Mouse (Mus musculus) kidney, adult 11 months (tissue): ENCODE measurements around the gene Ahdc1.

Source experiments
- DNase-seq: peaks from one replicate; pipeline ENCODE4 v3.0.0; 2022

Gene Ahdc1

DNA sequence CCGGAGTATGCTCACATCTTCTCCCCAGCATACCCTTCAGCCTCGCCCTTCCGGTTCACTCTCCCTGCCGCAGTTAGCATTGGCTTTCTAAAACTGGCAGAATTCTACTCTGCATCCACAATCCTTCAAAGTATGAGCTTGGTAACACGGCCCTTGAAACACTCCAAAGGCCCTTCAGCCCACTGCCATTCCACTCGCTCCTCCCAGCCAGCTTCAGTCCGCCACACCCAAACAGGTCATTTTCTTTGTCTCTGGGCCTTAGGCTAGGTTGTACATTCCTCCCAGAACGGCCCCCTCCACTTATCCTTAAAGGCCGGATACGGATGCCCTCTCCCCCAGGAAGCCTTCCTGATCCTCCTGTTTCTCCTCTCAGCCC is 93.1 kb downstream of the Ahdc1 start:
- no peak for DNase-seq

DNA sequence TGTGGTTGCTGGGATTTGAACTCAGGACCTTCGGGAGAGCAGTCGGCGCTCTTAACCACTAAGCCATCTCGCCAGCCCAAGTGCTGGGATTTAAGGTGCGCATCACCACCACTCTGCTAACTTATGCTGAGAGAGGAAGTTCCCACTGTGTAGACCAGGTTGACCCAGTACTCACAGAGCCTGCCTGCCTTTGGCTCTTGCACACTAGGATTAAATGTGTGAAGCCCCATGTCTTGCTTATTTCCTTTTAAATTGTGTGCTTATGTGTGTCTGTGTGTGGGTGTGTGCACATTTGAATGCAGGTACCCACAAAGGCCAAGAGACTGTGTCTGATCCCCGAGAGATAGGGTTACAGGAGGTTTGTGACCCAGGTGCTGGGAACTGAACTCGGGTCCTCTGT is 95.6 kb downstream of the Ahdc1 start:
- no peak for DNase-seq

DNA sequence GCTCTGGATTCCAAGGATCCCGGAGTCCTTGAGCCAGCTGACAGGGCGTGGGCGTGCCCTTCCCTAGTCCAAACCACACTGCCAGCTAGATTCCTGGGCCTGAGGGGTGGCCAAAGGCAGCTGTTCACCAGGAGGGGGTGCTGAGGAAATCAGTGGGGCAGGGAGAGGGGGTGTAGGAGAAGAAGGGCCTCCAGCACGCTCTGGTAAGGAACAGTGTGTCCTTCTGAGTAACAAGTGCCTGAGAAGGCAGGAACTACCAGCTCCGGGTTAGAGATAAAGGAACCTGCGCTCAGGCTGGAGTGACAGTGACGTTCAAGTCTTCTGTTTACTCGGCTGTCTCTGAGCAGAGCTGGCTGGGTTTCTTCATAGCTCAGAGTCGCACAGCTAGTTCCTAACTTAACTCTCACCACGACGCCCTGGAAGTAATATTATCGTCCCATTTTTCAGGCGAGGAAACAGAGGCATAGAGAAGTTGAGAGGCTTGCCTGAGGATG is 96.8 kb downstream of the Ahdc1 start:
- DNase-seq = no peak

DNA sequence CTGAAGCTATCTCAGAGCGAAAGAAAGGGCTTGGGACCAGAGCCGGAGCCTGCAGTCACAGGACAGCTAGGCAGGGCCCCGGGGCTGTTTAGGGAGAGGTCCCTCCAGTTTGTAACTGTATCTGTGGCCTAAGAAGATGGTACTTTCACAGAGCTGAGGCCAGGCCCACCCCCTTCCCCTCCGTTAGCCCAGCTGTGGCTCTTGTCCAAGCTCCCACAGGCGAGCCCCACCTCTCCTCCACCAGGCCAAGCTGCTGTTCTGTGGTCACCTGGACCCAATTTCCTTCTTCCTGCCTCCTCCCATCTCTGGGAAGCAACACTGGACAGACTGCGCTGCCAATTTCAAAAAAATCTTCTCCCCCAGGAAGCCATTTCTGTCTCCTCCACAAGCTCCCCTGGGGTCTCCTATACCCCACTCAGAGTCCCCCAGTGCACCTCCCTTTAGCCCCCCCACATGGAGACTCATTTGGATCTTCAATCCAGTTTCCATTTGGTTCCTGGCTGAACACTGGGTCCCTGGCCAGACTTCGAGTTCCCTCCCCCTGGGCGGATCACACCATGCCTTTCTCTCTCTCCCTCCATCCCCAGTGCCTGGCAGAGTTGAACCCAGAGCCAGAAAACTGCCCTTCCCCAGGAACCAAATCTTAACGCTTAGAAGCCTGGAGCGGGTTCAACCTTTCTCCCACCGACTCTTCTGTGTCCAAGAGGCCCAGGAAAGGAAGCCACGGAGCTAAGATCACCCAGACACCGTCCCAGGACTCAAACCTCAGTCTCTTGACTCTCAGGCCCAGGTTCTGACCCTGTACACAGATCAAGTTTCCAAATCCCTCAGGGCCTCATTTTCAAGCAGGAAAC is 97.6 kb downstream of the Ahdc1 start:
- DNase-seq = no peak

DNA sequence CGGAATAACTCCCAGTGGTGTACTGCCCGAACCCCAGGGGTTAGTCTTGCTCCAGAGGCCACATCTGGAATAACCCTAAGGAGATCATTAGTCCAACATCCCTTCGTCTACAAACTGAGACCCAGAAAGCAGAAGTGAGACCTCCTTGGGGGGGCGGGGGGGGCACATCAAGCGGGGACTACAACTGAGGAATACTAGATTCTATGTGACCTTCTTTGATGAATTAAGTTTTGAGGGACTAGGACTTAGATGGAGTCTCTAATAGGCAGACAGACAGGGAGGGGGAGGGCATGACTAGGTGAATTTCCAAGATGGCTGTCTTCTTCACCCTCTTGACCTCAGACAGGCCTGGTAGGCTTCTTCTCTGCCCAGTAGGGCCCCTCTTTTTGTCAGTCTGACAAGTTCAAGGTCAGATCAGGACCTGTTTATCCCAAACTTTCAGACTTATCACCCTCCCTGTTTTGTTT is 98.3 kb downstream of the Ahdc1 start:
- DNase-seq = no peak

DNA sequence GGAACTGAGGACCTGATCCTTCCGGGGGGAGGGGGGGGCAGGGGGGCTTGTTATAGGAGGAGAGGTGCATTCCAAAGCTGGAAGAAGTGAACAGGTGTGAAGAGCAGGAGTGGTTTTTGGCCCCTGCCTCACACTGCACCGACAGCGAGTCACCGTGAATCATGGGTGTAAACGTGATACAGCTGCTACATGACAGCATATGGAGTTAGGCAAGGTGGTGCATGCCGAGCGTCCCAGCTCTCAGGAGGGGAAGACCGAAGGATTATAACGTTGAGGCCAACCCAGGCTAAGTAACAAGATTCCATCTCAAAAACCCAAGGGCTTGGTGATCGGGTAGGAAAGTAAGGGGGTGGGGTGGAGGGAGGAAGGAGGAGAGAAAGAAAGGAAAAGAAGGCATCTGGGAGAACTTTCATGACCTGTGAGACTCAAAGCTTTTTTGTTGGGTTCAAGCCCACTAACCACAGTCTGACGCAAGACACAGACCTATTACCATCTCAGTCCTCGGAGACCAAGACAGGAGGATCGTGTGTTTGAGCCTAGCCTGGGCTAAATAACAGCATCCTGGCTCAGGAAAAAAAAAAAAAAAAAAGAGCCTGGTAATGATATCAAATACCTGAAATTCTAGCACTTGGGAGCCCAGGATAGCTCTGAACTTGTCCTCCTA is 101.2 kb downstream of the Ahdc1 start:
- DNase-seq = no peak

DNA sequence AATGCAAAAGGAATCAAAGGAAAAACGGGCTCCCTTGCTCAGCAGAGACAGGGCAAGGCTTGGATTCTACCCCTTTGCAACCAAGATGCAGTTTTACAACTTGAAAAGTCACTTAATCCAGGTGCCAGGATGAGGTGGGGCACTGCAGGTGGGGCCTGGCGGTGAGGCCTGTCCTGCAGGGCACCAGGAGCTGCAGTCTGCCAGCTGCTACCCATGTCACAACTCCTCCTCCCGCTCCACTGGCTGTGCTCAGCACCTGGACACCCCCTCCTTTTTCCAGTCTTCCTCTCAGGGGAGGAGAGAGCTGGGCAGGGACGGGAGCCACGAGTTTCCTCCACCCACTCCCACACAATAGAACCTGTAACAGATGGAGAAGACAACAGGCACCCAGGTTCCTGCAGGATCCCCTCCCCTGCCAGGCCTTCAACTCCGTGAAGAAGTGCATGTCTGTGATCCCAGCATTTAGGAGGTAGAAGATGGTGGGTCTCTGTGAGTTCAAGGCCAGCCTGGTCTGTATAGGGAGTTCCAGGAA is 102.4 kb downstream of the Ahdc1 start:
- no peak for DNase-seq

DNA sequence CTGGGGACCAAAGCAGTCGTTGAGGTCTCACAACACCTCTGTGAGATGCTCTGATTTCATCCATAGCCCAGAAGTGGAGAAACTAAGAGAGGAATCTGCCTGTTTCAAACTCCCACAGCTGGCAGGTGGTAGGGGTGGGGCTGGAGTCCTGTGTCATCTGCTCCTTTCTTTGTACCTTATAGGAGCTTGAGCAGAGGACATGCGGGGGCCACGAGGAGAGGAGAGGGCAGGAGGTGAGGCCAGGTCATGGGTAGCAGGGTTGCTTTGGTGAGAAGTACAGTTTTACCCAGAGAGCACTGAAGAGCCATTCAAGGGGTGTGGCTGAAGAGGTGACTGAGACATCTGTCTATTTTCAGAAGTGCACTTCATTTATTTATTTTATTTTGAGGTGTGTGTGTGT is 103.7 kb downstream of the Ahdc1 start:
- no peak for DNase-seq

DNA sequence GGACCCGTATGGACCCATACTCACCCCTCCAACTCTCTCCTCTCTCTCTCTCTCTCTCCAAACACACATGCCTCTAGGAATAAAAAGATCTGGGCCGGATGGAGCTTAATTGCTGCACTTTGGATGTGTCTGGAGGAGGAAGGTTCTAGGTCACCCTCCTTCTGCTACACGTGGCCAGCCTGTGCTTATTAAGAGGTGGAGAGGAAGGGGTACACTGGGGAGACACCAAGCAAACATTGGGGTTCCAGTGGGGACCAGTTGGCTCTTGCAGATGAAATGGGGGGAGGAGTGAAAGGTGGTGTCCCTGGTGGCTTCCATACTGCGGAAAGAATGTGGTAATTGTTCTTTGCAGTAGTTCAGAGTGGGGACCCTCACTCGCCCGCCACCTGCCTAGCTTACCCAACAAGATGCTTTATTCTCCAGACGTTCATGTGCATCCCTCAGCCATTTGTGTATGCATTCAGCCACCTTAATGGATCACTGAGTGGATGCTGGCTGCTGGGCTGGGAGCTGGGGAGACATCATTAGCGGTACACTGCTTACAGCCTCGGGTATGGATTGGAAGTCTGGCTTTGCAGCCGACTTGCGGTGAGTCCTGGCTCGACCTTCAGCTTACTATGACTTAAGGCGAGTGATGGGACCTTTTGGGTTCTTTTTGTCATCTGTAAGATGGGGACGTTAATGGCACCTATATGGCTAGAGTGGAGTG is 104.8 kb downstream of the Ahdc1 start:
- DNase-seq = no peak

DNA sequence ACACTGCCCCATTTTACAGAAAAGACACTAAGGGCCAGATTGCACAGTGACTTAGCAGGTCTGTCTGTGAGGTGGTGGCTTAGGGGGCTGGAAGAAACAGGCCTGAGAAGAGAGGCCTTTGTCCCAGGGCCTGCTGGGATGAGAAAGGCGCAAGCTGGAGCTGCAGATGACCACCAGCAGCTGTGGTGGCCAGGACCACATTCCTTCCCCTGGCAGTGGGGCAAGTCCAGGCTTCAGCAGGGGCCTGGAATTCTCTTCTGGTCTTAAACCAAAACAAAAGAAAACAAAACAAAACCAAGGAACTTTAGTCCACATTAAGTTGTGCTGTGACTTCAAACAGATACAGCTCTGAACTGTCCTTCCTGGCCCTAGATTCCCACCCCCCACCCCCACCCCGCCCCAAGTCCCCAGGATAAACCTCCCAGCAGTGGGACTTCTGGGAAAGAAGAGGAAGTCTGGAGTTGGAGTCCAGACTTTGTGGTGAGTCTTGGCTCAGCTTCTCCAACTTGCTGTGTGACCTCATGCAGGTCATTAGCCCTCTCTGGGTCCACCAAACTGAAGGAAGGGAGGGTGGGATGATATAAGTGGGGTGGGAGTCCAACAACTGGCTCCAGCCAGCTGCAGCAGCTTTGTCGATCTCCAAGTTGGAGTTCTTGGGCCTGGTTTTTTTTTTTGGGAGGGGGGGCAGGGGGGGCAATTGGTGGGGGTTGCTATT is 105.9 kb downstream of the Ahdc1 start:
- no peak for DNase-seq

DNA sequence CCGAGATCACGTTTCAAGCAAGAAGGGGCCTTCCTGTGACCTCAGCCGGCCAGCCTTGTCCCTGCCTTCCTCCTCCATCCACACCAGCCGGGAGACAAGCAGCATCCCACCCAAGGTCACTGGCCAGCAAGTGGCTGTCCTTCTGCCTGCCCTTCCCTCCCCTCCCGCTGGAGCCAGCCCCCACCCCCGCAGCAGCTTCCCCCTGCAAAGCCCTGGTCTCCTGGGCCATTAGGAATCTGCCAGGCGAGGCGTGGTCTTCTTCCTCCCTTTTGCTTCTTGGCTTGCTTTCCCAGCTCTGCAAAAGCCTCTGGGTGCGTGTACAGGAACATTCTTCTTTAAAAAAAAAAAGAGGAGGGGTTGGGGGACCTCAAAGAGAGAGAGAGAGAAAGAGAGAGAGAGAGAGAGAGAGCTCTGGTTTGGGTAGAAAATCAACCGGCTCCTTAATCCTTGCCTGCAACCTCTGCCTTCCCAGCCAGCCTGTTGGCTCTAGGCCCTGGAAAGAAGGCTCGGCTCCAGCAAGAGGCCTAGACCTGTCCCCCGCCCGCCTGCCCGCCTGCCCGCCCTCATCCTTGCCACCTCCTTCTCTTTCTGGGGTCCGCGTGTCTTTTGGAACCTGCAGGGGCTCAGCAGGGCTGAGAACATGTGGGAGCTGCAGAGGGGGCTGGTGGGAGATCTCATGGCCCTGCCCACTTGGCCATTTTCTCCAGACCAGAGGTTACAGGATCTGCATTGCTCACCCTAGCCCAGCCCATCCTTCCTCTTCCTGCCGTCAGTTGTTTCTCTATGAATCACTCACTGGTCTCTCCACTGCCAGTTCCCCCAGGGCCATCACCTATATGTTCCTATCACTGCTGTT is 106.7 kb downstream of the Ahdc1 start:
- peak; percentile 64 for DNase-seq

DNA sequence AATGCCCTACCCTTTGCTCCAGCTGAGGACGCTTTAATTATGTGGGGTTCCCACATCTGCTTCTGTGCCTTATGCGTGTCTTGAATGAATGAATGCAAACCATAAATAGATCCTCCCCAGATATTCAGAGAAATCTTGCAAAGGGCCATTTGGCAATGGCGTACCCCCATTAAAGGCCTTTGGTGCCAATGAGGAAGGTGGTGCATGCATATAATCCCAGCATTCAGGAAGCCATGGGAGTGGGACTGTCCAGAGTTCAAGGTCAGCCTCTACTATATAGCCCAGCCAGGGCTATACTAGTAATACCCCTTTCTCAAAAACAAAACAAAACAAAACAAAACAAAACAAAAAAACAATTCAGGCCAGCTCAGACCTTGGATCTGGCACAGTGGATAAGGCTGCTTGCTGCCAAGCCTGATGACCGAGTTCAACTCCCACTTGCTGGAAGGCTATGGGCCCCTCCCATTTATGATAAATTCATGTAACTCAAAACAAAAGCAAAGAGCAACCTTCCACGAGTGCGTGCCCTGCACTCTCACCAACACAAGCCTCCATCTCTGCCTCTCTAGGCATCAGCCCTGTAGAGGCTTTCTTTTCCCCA is 107.8 kb downstream of the Ahdc1 start:
- DNase-seq = no peak

DNA sequence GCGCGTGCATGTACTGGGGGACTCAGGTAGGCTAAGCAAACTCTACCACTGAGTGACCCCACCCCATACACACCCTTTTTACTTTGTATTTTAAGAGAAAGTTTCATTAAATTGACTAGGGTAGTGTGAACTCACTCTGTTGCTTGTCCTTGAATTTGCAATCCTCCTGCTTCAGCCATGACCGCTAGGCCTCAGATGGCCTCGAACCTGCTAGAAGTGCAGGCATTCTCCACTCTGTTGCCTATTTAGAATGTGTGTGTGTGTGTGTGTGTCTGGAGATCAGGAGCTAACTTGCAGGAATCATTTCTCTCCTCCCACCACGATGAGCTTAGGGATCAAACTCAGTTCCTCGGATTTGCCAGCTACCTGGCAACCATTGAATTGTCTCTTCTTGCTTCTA is 108.5 kb downstream of the Ahdc1 start:
- no peak for DNase-seq

DNA sequence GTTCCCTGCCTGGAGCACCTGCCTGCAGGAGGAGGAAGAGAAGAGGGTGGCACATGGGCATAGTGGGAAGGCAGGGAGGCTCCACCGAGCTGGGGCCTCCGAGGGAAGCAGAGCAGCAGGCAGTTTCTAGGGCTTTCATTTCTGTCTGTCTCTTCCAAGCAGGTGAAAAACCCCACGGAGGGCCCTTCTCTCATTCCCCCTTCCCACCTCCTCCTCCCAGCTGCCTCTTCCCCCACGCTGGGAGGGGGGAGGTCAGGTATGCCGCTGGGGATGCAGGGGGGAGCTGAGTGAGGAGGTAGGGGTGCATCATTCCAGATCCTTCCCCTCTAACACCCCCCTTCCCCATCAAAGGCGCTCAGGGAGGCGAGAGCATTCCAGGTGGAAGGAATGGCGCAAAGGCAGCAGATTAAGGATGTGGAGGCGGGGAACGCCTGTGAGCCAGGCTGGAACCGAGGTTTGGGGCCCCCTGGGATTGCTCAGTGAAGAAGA is 109.8 kb downstream of the Ahdc1 start:
- DNase-seq = no peak

DNA sequence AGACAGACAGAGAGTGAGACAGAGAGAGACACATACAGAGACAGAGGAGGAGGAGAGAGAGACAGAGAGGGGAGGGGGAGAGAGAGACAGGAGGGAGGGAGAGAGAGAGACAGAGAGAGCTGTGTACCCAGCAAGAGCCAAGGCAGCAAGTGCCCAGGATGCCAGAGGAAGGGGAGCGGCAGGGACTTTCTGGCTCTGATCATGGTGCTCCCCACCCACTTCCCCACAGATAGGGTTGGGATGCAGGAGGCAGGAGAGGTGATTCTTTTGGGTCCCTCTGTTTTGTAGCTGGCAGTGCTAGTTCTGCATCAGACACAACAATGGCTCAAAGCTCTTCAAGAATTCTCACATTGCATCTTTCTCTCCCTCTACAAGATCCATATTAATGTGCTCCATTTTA is 110.4 kb downstream of the Ahdc1 start:
- no peak for DNase-seq

DNA sequence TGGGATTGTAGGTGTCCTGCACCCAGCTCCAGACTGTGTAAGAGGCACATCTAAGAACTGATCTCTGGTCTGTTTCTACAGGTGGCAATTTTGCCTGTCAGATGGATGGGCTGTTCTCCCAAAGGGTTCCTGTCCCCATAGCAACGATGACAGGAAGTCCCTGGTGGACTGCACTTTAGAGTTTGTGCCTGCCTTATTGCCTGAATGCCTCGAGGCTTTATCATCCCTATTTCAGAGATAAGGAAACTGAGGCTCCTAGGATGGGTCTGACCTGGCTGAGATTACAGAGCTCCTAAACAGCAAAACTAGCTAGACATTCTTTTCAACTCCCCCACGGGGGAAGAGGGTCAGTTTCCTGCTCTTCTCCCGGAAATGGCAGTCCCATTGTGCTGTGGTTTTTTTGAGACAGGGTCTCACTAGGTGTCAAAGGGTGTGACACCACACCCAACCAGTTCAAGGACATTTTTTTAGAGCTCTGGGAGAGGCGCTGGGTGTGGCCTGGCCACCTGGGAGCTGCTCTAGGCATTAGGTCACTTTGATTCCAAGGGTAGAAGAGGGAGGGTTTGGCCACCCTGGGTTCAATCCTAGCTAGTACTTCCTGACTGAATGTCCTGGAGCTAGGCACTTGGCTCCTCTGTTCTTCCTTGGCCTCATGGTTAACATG is 111.0 kb downstream of the Ahdc1 start:
- DNase-seq = no peak

DNA sequence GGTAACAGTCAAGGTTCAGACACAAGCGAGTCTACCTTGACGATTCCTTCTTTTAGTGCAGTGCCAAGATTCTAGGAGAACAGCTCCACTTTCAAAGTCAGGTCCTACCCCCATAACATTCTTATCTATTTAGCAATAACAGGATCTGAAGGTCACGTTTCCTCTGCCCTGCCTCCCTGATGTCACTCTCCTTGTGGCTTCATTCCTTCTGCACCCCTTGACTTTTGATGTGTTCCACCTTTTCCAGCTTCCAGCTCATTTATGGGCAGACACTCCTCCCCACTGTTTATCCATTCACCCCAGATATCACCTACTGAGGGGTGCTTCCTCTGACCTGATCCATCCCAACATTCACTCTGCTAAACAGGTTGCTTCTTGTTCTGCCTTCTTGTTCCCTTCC is 116.0 kb downstream of the Ahdc1 start:
- DNase-seq = no peak
